Mouse (Mus musculus) gastrocnemius, adult 8-10 months (tissue): Measurements from ENCODE around the gene Mmp10. TPM values are rescaled to one million over a fixed set of nuclear protein-coding genes. Genes with fewer than 3 reads are reported as not detected.
A peak's percentile ranks its signal among the peaks of the same experiment; 100 is the strongest.

Source experiments
- DNase-seq, 2 experiments: peaks; one replicate each; pipeline ENCODE4 v3.0.0; 2022; ENCODE audit warnings: low spot score in 2 of 2
- total RNA-seq, 4 experiments: library from RNA; stranded (reverse); gene quantifications; 2 replicates each; pipeline ENCODE4 v1.2.4; 2022

Gene Mmp10
- not detected for total RNA-seq

DNA sequence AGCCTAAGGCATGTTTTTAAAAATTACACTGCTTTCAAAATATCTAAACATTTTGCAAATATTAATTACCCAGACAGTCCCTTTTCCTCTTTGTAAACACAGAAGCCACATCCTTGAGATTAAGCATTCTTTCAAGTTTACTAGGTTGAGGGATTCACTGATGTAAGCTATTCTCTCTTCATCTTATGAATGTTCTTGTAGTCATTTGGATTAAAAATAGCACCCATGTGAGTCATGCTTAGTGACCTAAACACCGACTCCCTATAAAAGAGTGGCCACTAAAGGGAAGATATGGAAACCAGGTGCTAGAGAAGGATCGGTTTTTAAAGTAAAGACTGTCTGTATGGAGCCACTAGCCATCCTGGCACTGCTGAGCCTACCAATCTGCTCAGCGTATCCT is at the start of gene Mmp10:
Gene Mmp10 (plus strand): TSS at position 302 of the 400 bp plus-strand sequence.
- no peak for DNase-seq

DNA sequence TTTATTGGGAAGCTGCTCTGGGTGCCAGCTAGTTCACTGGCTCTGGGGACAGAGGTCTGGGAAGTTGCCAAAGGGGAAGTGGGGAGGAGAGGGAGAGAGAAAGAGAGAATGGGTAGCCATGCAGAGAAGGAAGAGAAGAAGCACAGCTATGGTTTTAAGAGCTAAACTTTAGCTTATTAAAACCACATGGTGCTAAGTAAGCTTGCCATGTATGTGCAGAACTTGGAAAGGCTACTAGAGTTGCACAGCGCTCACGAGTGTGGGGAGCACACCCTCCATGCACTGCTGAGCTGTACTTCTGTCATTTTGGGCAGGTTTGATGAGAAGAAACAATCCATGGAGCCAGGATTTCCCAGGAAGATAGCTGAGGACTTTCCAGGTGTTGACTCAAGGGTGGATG is 48.9 kb upstream of the Mmp10 start:
- no peak for DNase-seq

DNA sequence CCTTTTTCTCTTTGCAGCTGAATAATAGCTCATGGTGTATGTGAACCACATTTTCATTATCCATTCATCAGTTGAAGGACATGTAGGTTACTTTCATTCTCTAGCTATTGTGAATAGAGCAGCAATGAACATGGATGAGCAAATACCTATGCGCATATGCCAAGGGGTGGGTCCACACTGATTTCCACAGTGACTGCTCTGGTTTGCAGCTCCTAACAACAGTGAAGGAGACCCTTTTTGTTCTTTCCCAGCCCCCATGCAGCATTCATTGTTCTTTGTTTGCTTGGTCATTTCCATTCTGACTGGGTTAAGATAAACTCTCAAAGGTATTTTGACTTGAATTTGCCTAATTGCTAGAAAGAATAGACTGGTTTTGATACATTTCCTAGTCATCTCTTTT is 31.9 kb upstream of the Mmp10 start:
- DNase-seq: no peak

DNA sequence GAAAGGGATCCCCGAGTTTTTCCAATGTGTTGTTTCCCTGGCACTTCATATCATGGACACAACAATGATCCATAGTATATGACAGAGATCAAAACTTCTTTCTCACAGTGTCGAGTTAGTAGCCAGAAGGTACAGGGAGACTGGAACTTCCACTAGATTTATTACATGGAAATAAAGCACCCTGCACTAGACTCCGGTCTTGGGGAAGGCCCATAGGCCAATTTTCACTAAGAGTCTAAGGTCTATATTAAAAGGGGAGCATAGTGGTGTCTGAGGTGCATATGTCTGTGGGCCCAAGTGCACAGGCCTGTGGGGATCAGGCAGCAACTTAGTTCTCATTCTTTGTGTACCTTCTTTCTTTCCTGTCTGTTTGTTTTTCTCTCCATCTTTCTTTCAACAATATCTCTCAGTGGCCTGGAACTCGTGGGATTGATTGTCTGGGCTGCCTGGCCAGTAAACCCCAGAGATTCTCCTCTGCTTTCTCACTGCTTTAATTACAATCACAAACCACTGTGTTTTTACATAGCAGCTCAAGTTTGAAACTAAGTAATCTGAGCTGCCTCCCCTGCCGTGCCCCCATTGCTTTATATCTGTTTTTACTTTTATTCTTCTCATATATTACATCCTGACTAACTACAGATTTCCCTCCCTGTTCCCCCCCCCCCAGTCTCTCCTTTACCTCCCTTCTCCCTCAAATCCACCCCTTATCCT is 18.3 kb upstream of the Mmp10 start:
- DNase-seq: no peak

DNA sequence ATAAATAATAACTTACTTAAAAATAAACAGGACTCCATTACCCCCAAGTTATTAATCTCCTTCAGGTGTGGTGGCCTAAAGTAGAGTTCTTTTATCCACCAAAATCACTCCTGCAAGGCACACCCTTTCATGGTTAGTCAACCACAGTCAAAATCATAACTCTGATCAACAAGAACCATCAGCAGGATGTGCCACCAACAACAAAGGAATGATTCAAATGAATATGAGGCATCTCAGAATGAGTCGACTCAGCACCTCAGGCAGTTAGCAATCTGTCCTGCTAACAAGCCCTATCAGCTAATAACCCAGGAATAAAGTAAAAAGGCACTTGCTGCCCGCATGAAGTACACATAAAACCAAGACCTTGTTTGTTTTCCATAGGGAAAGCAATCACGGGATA is 1.0 kb upstream of the Mmp10 start:
- DNase-seq: no peak

DNA sequence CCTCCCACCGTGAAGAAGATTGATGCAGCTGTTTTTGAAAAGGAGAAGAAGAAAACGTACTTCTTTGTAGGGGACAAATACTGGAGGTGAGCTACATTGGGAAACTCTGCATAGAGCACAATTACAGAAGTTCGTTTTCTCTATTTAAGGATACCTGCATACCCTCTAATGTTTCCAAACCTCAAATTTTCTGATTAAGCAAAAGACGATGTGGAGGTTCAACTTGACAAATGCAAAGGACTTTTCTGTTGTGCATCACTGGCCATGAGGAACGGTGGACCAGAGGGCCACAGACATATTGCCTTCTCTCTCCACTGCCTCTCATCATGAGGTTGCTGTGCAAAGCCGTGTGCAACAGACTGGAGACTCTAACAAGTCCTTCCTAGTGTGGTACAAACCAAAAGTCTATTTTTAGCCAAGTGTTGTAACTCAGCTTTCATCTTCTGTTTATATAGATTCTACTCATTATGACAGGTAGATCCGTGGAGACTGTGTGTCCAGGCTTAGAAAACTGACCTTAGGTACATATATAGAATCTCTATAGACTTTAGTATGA is 5.2 kb downstream of the Mmp10 start:
- no peak for DNase-seq

DNA sequence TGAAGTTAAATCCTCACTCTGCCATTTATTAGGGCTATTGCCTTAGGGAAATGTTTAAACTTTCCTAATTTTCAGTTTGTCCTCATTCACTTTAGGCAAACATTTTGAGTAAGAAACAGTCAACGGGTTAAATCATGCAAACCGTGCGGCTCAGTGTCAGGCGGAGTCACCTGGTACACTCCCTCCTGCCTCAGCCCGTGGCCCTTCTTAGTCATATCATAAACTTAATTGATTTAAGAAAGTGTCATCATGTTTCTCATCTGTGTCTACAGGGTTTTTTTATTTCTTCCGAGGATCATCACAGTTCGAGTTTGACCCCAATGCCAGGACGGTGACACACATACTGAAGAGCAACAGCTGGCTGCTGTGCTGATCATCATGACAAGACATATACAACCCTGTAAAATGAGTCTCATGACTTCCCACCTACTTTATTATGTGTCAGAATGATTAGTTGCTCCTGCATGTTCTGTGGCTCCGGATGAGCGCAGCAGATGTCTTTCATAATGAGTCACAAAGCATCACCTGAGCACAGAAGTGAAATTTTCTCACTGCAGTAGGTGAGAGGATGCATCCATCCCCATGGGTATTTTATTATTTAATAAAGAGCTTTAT is 7.6 kb downstream of the Mmp10 start:
- DNase-seq: no peak

DNA sequence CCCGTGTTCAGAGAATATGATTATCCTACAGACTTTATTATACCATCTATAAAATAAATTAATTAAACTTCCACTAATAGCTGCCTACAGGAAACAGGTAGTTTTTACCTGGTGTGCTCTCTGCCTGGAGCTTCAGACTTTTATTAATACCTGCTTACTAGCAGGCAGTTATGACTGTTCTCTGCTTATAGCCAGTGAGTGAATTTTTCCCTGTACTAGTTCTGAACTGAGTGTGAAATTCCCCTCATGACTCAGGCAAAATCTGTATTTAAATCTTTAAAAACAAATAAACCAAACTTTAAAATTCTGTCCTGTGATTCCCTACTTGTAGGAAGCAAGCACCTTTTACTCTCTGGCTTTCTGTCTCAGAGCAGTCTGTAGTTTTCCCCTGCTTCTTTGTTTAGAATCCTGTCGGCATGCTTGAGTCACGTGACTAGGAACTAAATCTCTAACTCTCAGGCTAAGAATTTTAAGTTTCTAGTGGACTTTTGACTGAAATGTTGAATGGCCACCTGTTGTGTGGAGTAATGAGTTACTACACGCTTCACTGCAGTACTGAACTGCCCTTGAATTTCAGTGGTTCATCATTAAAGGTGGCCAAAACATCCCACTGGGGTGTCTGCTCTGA is 15.9 kb downstream of the Mmp10 start:
- DNase-seq: no peak

DNA sequence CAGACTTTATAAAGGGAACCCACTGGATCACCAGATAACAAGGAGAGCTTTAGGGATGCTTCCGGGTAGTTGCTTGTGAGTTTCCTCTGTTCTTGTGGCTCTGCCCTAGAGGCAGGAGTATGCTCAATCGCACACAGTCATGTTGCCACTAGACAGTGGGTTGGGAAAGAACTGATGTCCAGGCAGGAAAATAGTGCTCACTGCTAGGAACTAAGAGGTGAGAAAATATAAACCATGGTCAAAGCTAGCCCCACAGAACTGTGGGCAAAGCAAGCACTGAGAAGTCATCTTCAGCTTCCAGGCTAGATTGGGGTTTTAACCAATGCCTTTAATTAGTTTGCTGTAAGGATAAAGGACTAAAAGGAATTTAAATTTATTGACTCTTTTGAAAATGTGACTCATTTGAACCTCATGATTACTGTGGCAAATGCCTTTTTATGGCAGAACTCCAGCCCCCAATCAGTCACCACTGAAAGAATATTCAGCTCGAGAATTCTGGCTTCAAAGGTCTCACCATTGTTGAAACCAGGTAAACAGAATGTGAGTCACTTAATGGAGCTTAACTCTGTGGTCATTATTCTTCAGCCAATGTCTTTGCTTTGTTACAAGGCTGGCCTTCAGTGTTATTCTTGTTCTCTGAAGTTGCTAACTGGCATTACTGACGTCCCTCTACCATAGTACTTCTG is 24.2 kb downstream of the Mmp10 start:
- no peak for DNase-seq

DNA sequence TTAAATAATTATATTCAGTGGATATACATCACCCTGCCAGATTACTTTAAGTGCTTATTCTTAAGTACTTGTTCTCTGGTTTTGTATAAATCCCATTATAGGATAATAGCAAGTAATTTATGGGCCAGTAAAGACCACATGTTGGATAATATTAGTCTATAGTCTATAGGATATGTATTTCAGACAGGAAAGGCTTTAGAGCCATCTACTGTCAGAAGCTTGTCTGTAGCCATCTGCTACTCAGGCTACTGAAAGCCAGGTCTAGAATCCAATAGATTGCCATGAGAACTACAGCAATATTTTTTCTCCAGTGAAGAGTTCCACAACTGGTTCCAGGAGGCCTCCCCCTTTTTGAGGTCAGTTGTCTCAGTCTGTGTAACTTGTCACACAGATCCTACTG is 40.6 kb downstream of the Mmp10 start:
- no peak for DNase-seq

DNA sequence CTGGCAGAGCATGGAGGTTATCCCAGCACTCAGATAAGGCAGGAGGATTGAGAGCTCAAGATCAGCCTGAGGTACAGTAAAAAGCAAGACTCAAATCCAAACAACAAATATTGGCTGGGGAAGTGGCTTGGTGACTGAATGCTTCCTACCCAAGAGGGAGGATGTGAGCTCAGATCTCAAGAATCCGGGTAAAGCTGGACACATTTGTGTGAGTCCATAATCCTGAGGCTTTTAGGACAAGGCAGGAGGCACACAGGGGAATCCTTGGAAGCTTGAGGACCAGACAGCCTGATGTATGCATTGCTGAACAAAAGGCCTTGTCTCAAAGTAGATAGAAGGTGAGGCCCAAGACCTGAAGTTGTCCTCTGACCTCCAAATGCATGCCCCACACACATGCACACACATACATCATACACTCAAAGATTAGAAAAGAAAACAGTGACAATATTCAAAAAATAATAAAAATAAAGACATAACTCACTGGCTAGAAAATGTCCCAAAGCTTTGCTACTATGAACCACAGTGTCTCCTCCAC is 42.8 kb downstream of the Mmp10 start:
- DNase-seq: no peak

DNA sequence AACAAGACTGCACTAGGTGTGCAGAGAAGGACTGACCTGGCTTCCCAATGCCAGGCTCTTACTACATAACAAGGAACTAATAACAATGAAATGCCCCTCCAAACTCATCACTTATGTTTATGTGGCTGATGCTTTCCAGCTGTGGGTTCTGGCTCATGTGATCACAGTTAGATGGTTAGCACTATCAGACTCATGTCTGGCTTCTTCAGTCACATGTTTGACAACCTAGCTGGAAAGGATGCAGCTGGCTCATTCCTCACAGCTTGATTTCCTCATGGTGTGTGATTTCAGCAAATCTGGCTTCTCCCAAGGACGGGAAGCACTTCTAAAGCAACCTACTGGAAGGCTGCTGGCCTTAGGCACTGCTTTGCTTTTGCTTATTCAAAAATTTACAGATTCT is 43.3 kb downstream of the Mmp10 start:
- DNase-seq: no peak

DNA sequence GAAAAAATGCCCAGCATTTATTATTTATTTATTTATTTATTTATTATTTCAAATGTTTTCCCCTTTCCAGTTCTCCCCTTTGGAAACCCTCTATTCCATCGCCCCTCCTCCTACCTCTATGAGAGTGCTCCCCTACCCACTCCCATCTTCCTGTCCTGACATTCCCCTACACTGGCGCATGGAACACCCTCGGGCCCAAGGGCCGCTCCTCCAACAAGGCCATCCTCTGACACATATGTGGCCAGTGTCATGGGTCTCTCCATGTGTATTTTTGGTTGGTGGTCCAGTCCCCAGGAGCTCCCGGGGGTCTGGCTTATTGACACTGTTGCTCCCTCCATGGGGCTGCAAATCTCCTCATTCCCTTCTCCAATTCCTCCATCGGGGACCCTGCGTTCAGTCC is 43.8 kb downstream of the Mmp10 start:
- DNase-seq: no peak

DNA sequence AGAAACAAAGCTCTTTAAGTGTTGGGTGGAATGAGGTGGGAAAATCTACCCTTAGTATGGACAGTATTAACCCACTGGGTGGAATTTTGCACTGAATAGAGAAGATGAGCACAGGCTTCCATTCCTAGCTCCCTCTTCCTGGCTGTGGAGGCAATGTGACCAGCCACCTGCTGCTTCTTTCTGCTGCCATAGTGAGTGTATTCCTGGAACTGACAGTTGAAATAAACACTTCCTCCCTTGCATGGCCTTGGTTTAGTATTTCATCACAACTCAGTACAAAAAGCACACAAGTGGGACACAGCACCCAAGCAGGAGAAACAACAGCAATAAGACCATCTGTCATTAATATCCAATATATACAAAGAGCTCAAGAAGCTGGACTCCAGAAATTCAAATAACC is 49.8 kb downstream of the Mmp10 start:
- no peak for DNase-seq

DNA sequence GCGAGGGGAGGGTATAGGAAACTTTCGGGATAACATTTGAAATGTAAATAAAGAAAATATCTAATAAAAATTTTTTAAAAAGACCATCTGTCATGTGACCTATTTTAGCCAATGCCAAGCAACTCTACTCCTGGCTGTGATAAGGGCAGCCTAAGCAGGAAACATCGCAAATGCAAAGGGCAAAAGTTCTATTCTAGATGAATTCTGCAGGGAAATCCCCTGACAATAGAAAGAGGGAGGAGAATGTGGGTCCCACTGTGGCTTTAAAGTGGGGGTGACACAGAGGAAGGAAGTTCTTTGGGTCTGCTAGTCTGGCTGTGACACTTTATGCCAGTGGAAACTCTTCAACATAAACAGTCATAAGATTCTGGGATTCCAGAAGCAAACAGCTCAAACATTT is 51.4 kb downstream of the Mmp10 start:
- DNase-seq: no peak

DNA sequence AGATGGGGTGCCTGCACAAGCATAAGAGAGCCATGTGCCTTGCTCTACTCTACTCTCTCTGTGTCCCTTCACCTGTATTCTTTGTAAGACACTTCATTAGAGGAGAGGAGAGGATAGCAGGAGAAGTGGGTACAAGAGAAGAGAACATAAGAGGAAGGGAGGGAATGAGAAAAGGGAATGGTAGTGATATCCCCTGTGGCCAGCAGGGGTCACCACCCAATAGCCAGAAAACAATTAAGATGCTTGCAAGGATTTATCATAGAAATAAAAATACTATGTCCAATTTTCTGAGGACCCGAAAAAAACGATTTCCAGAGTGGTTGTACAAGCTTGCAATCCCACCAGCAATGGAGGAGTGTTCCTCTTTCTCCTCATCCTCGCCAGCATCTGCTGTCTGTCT is 52.2 kb downstream of the Mmp10 start:
- DNase-seq: peak; percentile 11 to 33

DNA sequence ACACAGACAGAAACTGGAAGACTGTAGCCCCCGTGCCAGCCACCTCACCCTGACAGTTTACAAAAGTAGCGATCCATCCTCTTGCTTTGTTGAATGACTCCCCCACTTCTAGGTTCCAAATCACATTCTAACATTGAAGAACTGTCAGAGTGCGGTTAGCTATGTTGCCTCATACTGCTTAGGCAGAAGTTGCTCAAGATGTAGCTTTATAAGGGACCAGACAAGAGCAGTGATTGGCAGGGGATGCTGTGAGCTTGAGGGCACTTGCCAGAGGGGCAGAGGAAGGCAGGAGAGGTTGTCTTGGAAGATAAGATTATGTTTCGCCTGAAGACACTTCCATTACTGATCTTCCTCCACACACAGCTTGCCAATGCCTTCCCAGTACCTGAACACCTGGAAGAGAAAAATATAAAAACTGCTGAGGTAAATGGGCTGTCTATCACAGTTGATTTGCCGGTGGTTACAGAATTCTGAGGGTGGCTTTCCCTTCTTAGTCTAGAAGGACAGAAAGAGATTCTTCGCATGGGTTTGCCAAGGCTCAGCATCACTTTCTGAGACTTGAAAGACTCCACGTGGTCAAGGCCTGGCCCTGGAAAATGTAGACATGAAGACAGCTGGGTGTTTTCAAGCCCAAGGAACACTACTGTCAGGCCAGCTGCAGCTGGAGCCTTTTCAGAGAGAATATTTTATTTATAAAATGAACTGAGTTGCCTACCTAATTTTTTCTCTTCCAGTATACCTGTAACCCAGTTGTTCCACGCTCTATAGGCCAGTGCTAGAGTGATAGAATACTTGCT is 56.3 kb downstream of the Mmp10 start, which contains the start of gene Mmp8:
Gene Mmp8 (plus strand): TSS at position 236 of the 797 bp plus-strand sequence.
- DNase-seq: no peak
